Mouse (Mus musculus): Measurements from ENCODE around the gene Aco2.

Aco2 gene

DNA sequence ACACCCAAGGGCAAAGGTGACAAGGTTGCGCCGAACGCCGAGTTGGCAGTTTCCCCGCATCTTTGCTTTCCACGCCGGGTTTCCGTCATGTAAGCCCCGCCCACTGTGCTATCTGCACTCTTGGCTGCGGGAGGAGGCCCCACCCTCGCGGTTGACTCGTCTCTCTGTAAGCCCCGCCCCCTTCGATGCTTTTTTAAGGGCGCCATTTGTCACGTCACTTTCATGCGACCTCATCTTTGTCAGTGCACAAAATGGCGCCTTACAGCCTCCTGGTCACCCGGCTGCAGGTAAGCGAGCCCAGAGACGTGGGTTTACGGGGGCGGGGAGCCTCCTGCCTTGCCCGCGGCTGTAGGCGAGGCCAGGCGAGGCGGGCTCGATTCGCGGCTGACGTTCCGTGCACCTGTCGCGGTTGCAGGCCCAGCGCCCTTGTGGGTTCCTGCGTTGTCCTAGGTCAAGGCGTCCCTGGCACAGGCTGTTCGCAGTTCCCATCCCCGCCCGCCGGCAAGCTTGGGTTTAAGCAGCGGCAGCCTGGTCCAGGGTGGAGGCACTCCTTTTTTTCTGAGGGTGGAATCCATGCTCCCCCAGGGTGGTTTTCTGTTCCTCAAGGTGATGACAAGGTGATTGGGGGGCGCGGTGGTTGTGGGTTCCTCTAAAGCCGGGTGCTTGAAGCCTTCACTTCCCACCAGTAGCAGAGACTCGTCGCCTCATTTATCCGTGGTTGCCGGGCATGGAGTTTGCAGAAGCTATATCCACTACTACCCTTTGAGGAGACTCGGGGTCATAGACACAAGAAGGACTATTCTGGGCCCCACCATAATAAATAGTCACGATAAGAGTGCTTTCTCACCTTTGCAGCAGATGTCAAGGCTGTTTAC, at the start of gene Aco2:
Gene Aco2, plus strand, starts transcription at position 48 of the 875 bp plus-strand sequence.
- DNase-seq (ENCODE audit: extremely low spot score, low read depth, low spot score) = no peak

DNA sequence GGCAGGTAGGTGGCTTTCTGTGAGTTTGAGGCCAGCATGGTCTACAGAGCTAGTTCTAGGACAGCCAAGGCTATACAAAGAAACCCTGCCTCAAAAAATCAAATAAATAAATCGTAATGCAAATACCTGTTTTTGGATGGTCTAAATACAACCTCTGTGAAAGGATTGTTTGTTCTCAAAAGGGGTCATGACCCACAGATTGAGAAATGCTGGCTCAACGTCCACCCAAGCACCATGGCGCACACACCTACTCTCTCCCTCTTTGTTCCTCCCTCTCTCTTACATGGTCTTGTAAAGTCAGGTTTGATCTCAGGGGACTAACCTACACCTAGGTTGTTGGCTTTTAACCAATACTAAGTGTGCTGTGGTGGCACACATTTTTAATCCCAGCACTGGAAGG, 49.5 kb upstream of the Aco2 start:
- no peak for DNase-seq (ENCODE audit: extremely low spot score, low read depth, low spot score)

DNA sequence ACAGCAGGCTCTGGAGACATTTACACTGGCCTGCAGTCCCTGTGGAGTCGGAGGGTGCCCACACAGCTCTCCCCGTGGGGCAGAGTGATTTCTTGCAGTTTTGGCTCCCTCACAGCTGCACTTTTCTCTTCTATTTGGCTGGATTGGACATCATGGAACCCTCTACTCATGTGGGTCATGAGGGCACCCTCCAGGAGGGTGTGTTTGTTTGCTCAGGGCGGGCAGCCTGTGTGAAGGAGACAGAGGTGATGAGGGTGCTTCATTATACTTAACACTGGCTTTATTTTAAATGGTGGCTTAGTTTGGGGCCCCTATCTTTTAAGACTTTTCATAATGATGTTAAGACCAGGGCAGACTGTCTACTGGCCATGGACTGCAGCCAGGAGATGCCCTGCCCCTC, 47.3 kb upstream of the Aco2 start:
- DNase-seq (ENCODE audit: extremely low spot score, low read depth, low spot score) = no peak

DNA sequence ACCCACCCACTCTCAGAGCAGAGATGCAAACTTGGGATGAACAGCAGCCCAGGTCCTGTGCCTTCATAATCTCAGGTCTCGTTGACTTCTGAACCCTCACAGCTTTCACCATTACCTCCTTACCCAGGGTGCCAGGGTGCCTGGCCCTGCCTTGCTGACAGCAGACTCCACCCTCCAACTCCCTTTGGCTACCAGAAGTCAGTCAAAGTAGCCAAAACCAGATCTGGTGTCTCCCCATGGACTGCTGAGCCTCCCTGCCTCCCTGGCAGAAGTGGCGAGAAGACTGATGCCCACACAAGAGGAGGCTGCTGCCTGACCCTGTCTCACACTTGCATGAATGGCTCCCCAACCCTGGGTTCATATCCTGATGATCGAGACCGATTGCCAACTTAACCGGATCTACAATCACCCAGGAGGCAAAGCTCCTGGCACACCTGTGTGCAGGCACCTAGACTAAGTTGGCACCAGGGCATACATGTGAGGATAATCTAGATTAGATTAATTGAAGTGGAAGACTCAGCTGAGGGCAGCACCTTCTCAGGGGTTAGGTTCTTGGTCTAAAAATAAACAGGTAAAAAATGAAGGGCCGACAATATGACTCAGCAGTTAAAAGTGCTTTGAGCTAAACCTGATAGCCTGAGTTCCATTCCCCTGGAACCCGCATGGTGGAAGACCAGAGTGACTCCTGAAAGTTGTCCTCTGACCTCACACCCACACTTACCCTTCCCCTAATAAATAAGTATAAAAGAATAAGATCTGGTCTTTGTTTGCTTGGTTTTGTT, 43.5 kb upstream of the Aco2 start:
- no peak for DNase-seq (ENCODE audit: extremely low spot score, low read depth, low spot score)

DNA sequence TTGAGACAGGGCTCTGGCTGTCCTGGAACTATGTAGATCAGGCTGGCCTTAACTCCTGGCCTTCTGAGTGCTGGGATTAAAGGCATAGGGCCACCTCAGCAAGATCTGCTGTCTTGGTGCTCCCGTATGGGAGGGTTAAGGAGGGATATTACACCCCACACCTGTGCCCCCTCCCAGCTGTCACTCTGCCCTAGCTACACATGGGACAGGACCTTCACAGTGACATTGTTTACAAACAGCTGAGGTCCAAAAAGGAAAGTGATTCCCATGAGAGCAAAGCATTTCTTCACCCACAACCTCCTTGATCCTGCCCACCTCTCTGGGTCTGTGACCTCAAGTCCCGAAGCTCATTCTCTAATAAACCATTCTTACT, 42.9 kb upstream of the Aco2 start:
- no peak for DNase-seq (ENCODE audit: extremely low spot score, low read depth, low spot score)

DNA sequence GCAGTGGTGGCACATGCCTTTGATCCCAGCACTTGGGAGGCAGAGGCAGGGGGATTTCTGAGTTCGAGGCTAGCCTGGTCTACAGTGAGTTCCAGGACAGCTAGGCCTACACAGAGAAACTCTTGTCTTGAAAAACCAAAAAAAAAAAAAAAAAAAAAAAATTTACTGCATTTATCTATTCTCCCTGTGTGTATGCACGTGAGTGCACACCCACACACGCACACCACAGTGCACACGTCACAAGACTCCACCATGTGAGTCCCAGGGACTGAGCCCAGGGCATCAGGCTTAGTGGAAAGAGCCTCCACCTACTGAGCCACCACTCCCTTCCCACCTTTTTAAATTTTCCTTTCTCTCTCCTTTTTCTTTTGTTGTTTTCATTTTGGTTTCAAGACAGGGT, 41.6 kb upstream of the Aco2 start:
- DNase-seq (ENCODE audit: extremely low spot score, low read depth, low spot score) = no peak

DNA sequence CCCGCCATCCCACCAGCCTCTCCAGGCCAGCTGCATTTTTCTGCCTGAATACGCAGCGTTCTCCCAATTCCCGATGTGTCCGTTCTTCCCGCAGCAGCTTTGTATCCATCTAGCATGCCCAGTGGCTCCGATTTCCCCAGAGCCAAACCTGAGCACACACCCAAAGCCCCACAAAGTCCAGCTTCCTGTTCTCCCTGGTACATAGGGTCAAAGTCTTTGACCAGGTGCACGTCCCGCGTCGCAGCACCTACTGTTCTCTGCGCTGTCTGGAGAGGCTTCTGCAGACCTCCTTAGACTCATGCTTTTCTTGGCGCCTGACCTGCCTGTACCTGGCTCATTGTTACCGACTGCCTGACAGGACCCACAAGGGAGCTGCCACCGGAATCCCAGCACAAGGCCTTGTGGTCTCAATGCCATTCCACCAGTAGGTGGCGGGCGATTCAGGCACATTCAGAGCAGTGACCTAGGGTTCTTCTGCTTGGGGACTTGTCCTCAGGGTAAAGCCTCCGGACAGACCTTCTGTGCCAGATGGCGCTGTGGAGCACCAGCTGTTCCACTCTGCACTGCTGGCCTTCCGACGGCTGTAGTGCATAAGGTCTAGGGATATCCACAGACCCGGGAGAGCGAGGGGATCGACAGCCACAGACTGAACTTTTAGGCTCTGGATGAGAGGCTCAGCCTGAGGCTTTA, 40.8 kb upstream of the Aco2 start:
- DNase-seq (ENCODE audit: extremely low spot score, low read depth, low spot score) = peak; percentile 93

DNA sequence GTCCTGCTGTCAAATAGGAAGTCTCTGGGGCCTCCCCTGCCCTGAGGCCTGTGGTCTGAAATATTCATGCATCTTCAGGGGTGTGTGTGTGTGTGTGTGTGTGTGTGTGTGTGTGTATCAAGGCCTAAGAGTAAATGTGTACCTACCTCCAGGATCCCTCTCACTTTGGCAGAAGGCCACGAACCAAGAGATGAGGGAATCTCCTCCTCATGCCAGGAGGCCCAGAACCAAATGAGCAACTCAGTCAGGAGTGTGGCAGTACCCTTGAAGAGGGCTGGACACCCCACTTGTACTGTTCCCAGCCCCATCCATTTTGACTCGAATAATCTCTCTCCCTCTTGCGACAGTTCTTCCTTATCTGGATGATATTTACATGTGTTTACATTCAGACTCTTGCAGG, 39.9 kb upstream of the Aco2 start:
- no peak for DNase-seq (ENCODE audit: extremely low spot score, low read depth, low spot score)

DNA sequence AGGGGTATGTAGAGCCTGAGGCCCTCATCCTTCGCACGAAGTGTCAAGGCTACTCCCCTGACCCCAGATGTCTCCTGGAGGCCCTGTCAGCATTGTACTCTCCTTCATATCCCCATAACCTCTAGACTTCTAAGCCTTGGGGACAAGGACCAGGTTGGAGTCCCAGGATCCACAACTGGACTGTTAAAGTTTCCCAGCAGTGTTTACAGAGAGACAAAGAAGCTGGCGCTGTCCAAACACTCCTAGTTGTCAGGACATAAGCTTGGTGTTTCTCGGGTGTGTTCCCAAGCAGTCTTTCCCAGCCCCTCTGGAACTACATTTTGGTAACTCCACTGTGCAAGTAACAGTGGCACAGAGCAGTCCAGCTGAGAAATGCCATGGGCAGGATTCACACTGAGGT, 38.6 kb upstream of the Aco2 start:
- DNase-seq (ENCODE audit: extremely low spot score, low read depth, low spot score) = no peak

DNA sequence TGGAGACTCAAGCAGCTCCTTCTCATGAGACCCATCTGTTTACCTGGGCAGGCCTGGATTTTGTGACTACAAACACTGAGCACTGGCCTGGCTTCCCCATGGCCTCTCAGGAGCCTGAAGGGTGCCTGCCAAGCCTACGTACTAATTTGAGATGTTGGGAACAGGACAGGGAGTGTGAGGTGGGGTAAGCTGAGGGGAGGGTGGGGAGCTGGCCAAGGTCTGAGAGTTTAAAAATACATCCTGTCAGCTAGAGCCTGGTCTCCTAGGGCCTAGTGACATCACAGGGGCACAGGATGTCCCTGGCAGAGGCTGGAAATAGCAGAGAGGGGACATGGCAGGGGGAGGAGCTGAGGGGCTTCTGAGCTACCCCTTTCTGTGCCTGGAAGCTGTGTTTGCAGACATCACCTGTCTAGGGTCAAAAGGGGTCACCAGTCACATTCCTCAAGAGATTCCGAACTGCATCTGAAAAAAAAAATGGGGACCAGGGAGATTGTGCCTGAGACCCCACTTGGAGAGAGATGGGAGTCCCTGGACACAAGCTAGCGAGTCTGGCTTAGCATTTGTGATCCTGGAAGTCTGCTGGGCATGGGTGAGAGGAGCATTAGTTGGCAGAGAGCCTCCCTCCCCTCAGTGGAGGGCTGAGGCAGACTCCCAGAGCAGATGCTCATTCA, 37.8 kb upstream of the Aco2 start:
- no peak for DNase-seq (ENCODE audit: extremely low spot score, low read depth, low spot score)

DNA sequence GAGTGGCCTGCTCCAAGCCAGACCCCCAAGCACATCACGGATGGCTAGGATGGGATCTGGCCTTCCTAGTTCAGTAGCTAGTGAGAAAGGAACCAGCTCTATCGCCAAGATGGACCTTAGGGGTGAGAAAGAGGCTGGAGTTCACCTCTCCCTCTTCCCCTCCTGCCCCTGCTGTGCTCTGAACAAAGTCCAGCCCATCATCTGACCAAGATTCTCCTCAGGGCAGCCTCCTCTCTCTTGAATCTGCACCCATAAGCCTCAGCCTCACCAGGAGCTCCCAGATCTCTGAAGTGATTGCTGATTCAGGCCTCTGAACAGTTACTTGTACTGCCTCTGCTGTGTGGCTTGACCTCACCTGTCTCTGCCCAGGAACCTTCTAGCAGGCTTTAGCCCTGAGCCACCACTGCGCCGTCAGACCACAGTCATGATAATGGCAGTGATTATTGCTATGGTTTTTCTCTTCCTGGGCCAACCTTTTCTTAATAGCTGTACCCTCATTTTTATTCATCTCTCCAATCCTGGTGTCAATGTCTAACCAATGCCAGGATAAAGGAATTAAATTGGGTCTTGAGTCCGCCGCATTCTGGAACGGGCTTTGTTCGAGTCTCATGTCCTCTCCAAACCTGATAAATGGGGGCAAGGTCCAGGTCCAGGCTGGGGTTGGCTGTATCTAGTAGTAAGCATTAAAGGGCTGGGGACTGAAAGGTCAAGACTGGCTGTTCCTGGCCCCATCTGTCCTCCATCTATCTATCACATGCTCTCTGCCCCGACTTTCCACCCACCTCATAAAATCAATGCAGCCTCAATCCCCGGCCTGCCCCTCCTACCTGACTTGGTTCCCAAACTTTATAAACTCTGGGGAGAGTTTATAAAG, 36.9 kb upstream of the Aco2 start:
- DNase-seq (ENCODE audit: extremely low spot score, low read depth, low spot score) = no peak

DNA sequence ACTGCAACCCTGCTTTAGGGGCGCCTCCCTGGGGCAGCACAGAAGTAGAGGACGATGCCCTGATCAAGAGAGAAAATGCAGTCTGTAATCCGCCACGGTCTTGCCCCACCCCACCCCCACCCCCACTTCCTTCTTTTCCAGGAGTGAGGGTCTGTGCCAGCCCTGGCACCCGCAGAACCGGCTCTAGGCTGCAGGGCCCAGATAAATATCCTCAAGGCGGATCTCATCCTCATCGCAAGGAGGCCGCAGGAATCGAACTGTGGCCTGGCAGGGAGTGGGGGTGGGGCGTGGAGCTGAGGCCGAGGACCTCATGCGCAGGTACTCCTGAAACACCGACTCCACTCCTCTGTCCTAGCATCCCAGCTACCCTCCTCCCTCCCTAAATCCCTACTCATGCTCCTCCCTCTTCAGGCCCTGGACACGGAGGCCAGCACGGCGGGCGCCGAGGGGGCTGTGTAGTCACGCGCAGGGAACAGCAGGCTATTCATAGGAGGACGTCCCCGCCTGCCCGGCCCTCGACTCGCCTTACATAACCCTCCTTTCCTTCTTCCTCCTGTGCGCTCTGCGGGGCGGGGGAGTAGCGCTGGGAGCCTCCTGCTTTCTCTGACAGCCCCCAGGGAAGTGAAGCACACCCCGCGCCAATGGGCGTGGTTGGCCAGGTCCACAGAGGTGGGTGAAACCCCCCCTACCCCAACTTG, 35.8 kb upstream of the Aco2 start:
- no peak for DNase-seq (ENCODE audit: extremely low spot score, low read depth, low spot score)

DNA sequence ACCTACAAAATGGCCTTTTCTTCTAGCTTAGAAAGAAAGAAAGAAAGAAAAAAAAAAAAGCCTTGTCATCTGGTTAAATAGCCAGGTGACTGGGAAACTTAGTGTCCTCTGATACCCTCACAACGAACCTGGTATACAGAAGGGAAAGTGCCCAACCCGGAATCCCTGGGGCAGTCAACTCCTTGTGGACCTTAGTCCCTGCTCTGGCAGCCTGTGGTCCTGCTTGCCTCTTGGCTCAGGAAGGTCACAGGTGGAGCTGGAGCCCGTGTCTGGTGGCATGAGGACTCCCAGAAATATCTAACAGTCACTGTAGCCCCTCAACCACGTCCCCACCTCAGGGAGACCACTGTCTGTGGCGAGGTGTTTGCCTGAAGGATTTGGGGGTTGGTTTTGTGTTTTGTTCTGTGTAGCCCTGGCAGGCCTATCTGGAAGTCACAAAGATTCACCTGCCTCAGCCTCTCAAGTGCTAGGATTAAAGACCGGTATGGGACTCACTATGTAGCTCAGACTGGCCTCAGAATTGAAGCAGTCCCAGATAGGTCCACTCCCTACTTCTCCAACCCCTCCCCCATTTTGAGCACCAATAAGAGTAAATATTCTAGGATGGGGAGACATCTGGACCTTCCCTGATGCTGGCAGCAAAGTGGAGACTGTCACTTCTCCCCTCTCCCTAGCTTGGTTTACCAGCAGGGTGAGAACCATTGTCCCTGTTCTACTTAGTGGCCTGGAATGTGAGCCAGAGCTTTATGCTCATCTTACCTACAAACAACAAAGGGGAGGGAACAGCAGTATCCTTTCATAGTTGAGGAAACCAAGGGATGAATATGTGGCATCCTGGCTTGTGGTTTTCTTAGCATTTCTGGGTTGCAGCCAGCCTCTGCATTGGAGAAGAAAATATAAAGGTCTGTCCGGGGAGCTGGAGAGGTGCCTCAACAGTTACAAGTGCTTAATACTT, 34.9 kb upstream of the Aco2 start:
- DNase-seq (ENCODE audit: extremely low spot score, low read depth, low spot score) = no peak

DNA sequence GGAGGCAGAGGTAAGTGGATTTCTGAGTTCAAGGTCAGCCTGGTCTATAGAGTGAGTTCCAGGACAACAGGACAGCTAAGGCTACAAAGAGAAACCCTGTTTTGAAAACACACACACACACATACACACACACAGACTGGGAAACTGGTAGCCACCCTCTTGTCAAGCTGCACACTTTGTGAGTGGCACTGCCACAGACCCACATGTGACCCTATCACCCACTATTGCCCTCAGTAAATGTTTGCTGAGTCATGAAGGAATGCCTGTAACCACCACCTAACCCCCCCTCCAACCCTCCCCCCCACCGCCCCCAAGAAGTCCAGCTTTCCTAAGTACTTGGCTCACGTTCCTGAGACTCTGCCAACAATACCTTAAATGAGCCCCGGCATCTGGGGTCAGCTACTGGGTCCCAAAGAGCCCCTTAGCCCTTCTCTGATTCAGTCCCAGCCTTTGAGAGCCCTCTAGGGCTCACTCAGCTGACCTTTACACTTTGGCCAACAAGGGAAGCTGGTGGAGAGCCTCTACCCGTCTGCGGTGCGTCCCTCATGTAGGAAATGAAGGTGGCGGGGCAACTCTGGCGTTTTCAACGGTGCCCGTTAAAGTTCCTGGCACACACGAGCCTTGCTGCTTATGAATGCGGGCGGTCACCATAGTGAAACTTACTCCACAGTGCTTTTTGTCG, 33.4 kb upstream of the Aco2 start:
- no peak for DNase-seq (ENCODE audit: extremely low spot score, low read depth, low spot score)

DNA sequence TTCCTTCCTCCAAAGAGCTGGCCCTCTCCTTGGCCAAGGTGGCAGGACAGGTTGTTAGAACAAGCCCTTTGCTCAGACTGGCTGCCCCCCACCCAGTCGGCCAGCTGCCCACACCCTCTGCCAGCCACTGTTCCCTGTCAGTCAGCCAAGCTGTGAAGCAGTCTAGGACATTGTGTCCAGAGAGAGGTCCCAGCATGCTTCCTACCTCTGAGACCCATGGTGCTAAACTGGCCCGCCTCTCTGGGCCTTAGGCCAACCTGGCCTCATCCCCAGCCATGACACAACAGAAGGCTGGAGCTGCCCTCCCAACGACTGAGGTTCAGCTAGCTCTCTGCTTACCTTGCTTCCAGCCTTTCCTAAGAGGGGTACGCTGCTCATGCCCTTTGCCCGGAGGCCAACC, 32.5 kb upstream of the Aco2 start:
- no peak for DNase-seq (ENCODE audit: extremely low spot score, low read depth, low spot score)

DNA sequence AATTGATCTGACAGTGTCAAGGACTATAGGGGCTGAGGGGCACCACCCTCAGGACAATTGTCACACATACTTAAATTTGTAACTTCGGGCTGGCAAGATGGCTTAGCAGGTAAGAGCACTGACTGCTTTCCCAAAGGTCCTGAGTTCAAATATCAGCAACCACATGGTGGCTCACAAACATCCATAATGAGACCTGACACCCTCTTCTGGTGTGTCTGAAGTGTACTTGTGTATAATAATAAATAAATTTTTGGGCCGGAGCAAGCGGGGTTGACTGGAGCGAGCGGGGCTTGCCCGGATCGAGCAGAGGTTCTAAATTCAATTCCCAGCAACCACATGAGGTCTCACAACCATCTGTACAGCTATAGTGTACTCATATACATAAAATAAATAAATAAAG, 31.8 kb upstream of the Aco2 start:
- no peak for DNase-seq (ENCODE audit: extremely low spot score, low read depth, low spot score)

DNA sequence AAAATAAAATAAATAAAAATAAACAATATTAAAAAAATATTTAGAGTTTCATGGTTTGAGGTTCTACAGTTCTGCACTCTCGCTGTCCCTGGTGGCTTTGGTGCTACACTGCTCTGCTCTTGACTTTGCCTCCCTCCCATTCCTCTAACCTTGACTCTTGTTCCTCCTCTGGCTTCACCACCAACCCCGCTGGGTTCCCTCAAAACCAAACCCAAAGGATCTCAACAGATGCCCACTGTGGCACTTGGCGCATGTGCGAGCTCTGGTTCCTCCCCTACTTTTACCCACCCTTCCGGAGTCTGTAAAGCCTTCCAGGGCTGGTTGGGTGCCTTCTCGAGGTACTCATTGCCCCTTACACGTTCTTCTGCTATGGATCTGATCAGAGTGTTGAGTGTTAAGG, 29.8 kb upstream of the Aco2 start:
- DNase-seq (ENCODE audit: extremely low spot score, low read depth, low spot score) = no peak

DNA sequence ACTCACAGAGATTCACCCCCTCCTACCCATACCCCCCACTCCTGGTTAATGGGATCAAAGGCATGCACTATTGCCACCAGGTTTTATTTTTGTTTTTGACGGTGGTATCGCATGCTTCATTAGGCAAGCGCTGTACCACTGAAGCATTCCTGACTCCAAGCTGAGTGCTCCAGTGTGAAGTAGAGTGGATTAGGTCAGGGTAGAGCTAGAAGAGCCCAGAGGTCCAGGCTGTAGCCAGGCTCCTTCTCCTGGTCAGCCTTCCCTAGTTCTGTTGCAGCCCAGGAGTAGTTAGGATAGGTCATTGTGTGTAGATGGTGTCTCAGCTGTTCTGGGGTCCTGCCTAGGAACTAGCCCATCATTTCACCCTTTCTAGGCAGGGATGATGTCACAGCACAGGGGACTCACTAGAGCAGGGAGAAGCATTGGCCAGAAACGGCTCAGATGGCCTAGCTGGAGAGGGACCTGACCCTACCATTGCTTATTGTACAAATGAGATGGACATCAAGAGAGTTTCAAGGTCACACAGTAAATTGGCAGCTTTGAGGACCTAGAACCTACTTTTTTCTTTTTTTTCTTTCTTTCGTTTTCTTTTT, 27.0 kb upstream of the Aco2 start:
- DNase-seq (ENCODE audit: extremely low spot score, low read depth, low spot score) = no peak

All from hindlimb bud, embryonic 11.5 days (tissue).